Mouse (Mus musculus) forebrain, postnatal 0 days (tissue): Measurements from ENCODE around the gene Sgpp2. TPM values are rescaled to one million over a fixed set of nuclear protein-coding genes. Genes with fewer than 3 reads are reported as not detected.

ENCODE experiments used
- ATAC-seq: fragments of 200-750 bp; cut with Nextera tagmentation; 2 replicates; pipeline ENCODE4 v1.8.0; 2017; ENCODE audit warnings: mild to moderate bottlenecking, moderate library complexity
- DNase-seq: peaks from one replicate; pipeline ENCODE4 v3.0.0-alpha.2; 2015
- H3K27ac ChIP-seq: fragments of 300-500 bp; sonication (generic); 2 replicates; pipeline ENCODE4 v1.5.1; 2014; ENCODE audit warnings: low read depth, mild to moderate bottlenecking, antibody characterized with exemption, low read length, moderate library complexity, mixed read lengths
- H3K27me3 ChIP-seq: fragments of 300-500 bp; sonication (generic); 2 replicates; pipeline ENCODE4 v1.6.1; 2014; ENCODE audit warnings: mild to moderate bottlenecking, low read length, mixed read lengths; ENCODE audit not compliant: insufficient read depth
- H3K36me3 ChIP-seq: fragments of 300-500 bp; sonication (generic); 2 replicates; pipeline ENCODE4 v1.6.1; 2014; ENCODE audit warnings: mild to moderate bottlenecking, moderate library complexity; ENCODE audit not compliant: insufficient read depth
- H3K4me1 ChIP-seq: fragments of 300-500 bp; sonication (generic); 2 replicates; pipeline ENCODE4 v1.6.1; 2014; ENCODE audit warnings: antibody characterized with exemption; ENCODE audit not compliant: insufficient read depth
- H3K4me2 ChIP-seq: fragments of 300-500 bp; sonication (generic); 2 replicates; pipeline ENCODE4 v1.6.1; 2014; ENCODE audit warnings: low read depth, mild to moderate bottlenecking, moderate library complexity
- H3K4me3 ChIP-seq: fragments of 300-500 bp; sonication (generic); 2 replicates; pipeline ENCODE4 v1.5.1; 2014; ENCODE audit warnings: low read depth, low read length, mixed read lengths
- H3K9ac ChIP-seq: fragments of 300-500 bp; sonication (generic); 2 replicates; pipeline ENCODE4 v1.6.1; 2014; ENCODE audit warnings: mild to moderate bottlenecking
- H3K9me3 ChIP-seq: fragments of 300-500 bp; sonication (generic); 2 replicates; pipeline ENCODE4 v1.6.1; 2016; ENCODE audit warnings: low read length
- CTCF ChIP-seq: sonication (generic); IDR thresholded peaks from 2 replicates; pipeline ENCODE4 v1.5.1; 2016; ENCODE audit warnings: antibody characterized with exemption, control low read depth, low read depth
- WGBS: fragments of 180-500 bp; shearing (Covaris S2); extraction: QIAGEN DNeasy Blood & Tissue Kit; methylation state at CpG from one replicate; pipeline ENCODE4 v1.1.7; 2014; 5-methylcytosine and 5-hydroxymethylcytosine counted together
- polyA plus RNA-seq: library from polyadenylated mRNA; unstranded; fragments of >200 nt; fragmentation: Nextera tagmentation; extraction: Ambion mirVana; gene quantifications from 2 replicates; pipeline ENCODE4 v1.2.1, GENCODE M21; 2015
- total RNA-seq: library from RNA; depleted of rRNA; stranded (reverse); fragments of >200 nt; gene quantifications from 2 replicates; pipeline ENCODE4 v1.2.3, GENCODE M21; 2014

Gene Sgpp2
- total and polyA plus RNA-seq, 2 experiments from 2014 or later = 0.67 to 0.84 TPM

- Histone ChIP-seq H3K27ac (no peak overlapping the region), H3K9ac (no peak overlapping the region), H3K4me2 (no peak overlapping the region), H3K4me3 (no peak overlapping the region), H3K4me1 (no peaks in the 10 kb centered on the region), H3K27me3 (no peaks in the 10 kb centered on the region), H3K36me3 (no peaks in the 10 kb centered on the region), H3K9me3 (no peaks in the 10 kb centered on the region)
- no peak for ATAC-seq
- DNase-seq = no peak
- no peak for TF ChIP-seq CTCF
- 60% methylated on average over 7 of the region's 7 CpGs for WGBS
Observed at GRCm38 (mm10) chr1:78322098-78322778, 12.1 kb downstream of the Sgpp2 start.

GRCm38 (mm10) chr1:78322844-78323243 is 12.7 kb downstream of the Sgpp2 start:
- DNase-seq (no peak), ATAC-seq (no peak)
- Histone ChIP-seq H3K4me3 (no peak overlapping the region), H3K9me3 (no peaks in the 10 kb centered on the region), H3K27me3 (no peaks in the 10 kb centered on the region), H3K4me2 (no peak overlapping the region), H3K27ac (no peak overlapping the region), H3K9ac (no peak overlapping the region), H3K4me1 (no peaks in the 10 kb centered on the region), H3K36me3 (no peaks in the 10 kb centered on the region)
- no peak for TF ChIP-seq CTCF
- WGBS = 88% methylated on average over 8 of the region's 8 CpGs

GRCm38 (mm10) chr1:78324044-78324443 is 13.9 kb downstream of the Sgpp2 start:
- no peak for TF ChIP-seq CTCF
- Histone ChIP-seq H3K36me3 (no peaks in the 10 kb centered on the region), H3K4me2 (no peak overlapping the region), H3K4me3 (no peak overlapping the region), H3K27me3 (no peaks in the 10 kb centered on the region), H3K27ac (no peak overlapping the region), H3K9ac (no peak overlapping the region), H3K9me3 (no peaks in the 10 kb centered on the region), H3K4me1 (no peaks in the 10 kb centered on the region)
- ATAC-seq (no peak), DNase-seq (no peak)
- WGBS = 88% methylated on average over 6 of the region's 6 CpGs

- H3K36me3 ChIP-seq = no peaks in the 10 kb centered on the region
- no peak for ATAC-seq
- H3K27ac ChIP-seq = no peak overlapping the region
- H3K9me3 ChIP-seq = no peaks in the 10 kb centered on the region
- 82% methylated on average over 6 of the region's 6 CpGs for WGBS
- no peak for TF ChIP-seq CTCF
- no peak overlapping the region for H3K9ac ChIP-seq
- no peak overlapping the region for H3K4me2 ChIP-seq
- H3K27me3 ChIP-seq = no peaks in the 10 kb centered on the region
- DNase-seq = no peak
- H3K4me1 ChIP-seq = no peaks in the 10 kb centered on the region
- no peak overlapping the region for H3K4me3 ChIP-seq
Observed at GRCm38 (mm10) chr1:78325851-78326250, 15.7 kb downstream of the Sgpp2 start.

- Histone ChIP-seq H3K9ac (no peak overlapping the region), H3K4me1 (no peaks in the 10 kb centered on the region), H3K4me3 (no peak overlapping the region), H3K27me3 (no peaks in the 10 kb centered on the region), H3K27ac (no peak overlapping the region), H3K4me2 (no peak overlapping the region), H3K36me3 (no peaks in the 10 kb centered on the region), H3K9me3 (no peaks in the 10 kb centered on the region)
- 88% methylated on average over 4 of the region's 4 CpGs for WGBS
- no peak for ATAC-seq
- no peak for TF ChIP-seq CTCF
- no peak for DNase-seq
Observed at GRCm38 (mm10) chr1:78328646-78329045, 18.5 kb downstream of the Sgpp2 start.

- Histone ChIP-seq H3K9ac (no peak overlapping the region), H3K4me1 (no peaks in the 10 kb centered on the region), H3K27ac (no peak overlapping the region), H3K4me2 (no peak overlapping the region), H3K4me3 (no peak overlapping the region), H3K36me3 (no peaks in the 10 kb centered on the region), H3K9me3 (no peaks in the 10 kb centered on the region), H3K27me3 (no peaks in the 10 kb centered on the region)
- ATAC-seq (no peak), DNase-seq (no peak)
- WGBS = 100% methylated on average over 1 of the region's 1 CpGs
- no peak for TF ChIP-seq CTCF
Observed at GRCm38 (mm10) chr1:78329861-78330260, 19.7 kb downstream of the Sgpp2 start.

GRCm38 (mm10) chr1:78330620-78331158 is 20.5 kb downstream of the Sgpp2 start:
- Histone ChIP-seq H3K9me3 (no peaks in the 10 kb centered on the region), H3K27me3 (no peaks in the 10 kb centered on the region), H3K27ac (no peak overlapping the region), H3K9ac (no peak overlapping the region), H3K4me2 (no peak overlapping the region), H3K4me3 (no peak overlapping the region), H3K4me1 (no peaks in the 10 kb centered on the region), H3K36me3 (no peaks in the 10 kb centered on the region)
- ATAC-seq (no peak), DNase-seq (no peak)
- TF ChIP-seq CTCF = no peak
- WGBS = 88% methylated on average over 5 of the region's 5 CpGs
